Mouse (Mus musculus): ENCODE measurements at regions not wholly inside any gene's neighbourhood (a gene's known extent, or its start where the extent isn't known, plus 50 kb on each side); places are given as distances from the start of the nearest gene placed in this dataset.

DNA sequence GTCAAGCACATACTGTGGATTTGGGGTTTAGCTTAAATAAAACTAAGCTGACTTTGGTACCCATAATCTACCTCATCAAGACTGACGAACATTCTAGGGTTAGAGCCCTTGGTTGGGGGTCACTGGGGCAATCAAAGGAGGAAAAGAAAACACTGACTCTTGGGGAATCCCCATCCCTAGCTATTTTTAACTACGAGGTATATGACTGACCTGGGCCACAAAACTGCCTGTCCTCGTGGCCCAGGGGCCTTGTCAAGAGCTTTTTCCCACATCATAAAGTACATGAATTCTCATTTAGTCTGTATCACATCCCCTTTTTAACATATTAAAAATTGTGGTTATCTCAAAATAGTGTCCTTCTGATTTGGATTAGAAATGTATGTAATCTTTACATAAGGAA lies 207.7 kb upstream of the Cxcl12 start:
- no peak overlapping the region for H3K4me2 ChIP-seq (ENCODE audit: low read length)
- H3K27ac ChIP-seq: no peak overlapping the region
- WGBS: 35% methylated on average over 3 of the region's 3 CpGs
- no peaks in the 10 kb centered on the region for H3K27me3 ChIP-seq (ENCODE audit: insufficient read depth, low read length)
- DNase-seq (ENCODE audit: low spot score) (no peak), ATAC-seq (replicated peaks; ENCODE audit: low FRiP score, low read depth) (no peak)
- no peaks in the 10 kb centered on the region for H3K9me3 ChIP-seq (replicated peaks; ENCODE audit: low read length)
- TF ChIP-seq CTCF (IDR thresholded peaks at IDR 0.05; ENCODE audit: low read depth): no peak
- H3K9ac ChIP-seq (ENCODE audit: low read depth, low read length): no peak overlapping the region
- no peaks in the 10 kb centered on the region for H3K4me1 ChIP-seq (replicated peaks; ENCODE audit: insufficient read depth, low read length)
- no peaks in the 10 kb centered on the region for H3K36me3 ChIP-seq (ENCODE audit: insufficient read depth, low read length)
- H3K4me3 ChIP-seq (replicated peaks; ENCODE audit: low read depth, low read length): no peak overlapping the region

DNA sequence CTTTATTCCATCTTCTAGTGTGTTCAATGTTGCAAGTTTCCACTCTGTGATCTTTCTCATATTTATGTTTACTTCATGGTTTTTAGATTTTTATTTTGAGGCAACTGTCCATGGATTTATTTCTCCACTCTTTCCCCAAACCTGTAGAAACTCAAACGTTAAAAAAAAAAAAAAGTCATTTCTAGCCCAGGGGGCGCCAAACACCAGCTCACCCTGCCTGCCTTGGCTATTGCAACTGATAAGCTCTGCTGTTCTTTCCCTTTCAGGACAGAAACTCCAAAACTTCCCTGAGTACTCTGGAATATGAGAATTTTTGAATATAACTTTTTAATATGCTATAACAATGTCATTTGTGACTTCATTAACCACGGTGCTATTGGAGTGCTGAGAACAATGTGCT lies 201.9 kb upstream of the Cxcl12 start:
- Histone ChIP-seq H3K27me3 (ENCODE audit: insufficient read depth, low read length) (no peaks in the 10 kb centered on the region), H3K4me2 (ENCODE audit: low read length) (no peak overlapping the region), H3K9me3 (replicated peaks; ENCODE audit: low read length) (no peaks in the 10 kb centered on the region), H3K4me1 (replicated peaks; ENCODE audit: insufficient read depth, low read length) (no peaks in the 10 kb centered on the region), H3K27ac (no peak overlapping the region), H3K9ac (ENCODE audit: low read depth, low read length) (no peak overlapping the region), H3K36me3 (ENCODE audit: insufficient read depth, low read length) (no peaks in the 10 kb centered on the region), H3K4me3 (replicated peaks; ENCODE audit: low read depth, low read length) (no peak overlapping the region)
- WGBS: 31% methylated on average over 3 of the region's 3 CpGs
- TF ChIP-seq CTCF (IDR thresholded peaks at IDR 0.05; ENCODE audit: low read depth): peak; percentile 72
- no peak for ATAC-seq (replicated peaks; ENCODE audit: low FRiP score, low read depth)
- peak; percentile 43 for DNase-seq (ENCODE audit: low spot score)

DNA sequence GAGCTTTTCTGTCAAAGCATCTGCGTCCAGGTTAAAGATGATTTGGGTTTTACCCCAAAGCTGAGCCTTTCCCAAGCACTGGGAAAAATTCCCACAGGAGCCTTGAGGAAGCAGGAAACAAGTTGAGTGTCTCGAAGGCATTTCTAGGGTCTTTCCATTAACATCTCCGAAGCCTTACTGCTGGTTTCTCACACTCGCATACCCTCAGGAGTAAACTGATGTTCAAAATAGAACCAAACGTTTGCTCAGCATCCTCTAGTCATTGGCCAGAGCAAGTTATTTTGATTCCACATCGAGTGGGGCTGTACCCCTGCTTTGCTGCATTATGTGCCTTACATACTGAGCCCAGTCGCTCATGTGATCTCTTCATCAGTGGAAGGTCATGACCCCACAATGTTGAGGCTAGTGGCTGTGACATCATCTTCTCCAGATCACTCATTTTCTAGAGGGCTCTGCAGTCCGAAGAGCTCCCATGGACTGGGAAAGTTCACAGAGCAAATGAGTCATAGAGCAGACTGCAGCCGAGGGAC lies 198.9 kb upstream of the Cxcl12 start:
- Histone ChIP-seq H3K36me3 (ENCODE audit: insufficient read depth, low read length) (no peaks in the 10 kb centered on the region), H3K27me3 (ENCODE audit: insufficient read depth, low read length) (no peaks in the 10 kb centered on the region), H3K4me2 (ENCODE audit: low read length) (no peak overlapping the region), H3K9me3 (replicated peaks; ENCODE audit: low read length) (no peaks in the 10 kb centered on the region), H3K27ac (no peak overlapping the region), H3K4me1 (replicated peaks; ENCODE audit: insufficient read depth, low read length) (no peaks in the 10 kb centered on the region), H3K4me3 (replicated peaks; ENCODE audit: low read depth, low read length) (no peak overlapping the region), H3K9ac (ENCODE audit: low read depth, low read length) (no peak overlapping the region)
- DNase-seq (ENCODE audit: low spot score) (no peak), ATAC-seq (replicated peaks; ENCODE audit: low FRiP score, low read depth) (no peak)
- WGBS: 66% methylated on average over 9 of the region's 9 CpGs
- TF ChIP-seq CTCF (IDR thresholded peaks at IDR 0.05; ENCODE audit: low read depth): no peak

DNA sequence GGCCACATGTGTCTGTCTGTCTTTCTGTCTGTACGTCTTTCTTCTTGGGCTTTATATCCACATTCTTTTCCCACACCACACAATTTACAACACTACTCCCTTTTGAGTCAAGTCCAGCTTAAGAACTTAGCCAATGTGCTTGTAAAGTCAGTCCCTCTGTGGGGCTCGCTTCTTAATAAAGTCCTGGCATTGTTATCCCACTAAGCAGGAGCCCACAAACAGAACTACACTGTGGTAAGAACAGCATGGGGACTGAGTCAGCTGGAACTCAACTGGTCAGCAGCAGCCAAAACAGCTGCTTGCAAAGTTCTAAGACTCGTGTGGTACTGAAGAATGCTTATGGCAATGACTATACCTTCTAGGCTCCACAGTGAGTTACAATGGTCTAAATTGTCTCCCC lies 193.5 kb upstream of the Cxcl12 start:
- Histone ChIP-seq H3K4me3 (replicated peaks; ENCODE audit: low read depth, low read length) (no peak overlapping the region), H3K36me3 (ENCODE audit: insufficient read depth, low read length) (no peaks in the 10 kb centered on the region), H3K9me3 (replicated peaks; ENCODE audit: low read length) (no peaks in the 10 kb centered on the region), H3K4me2 (ENCODE audit: low read length) (no peak overlapping the region), H3K4me1 (replicated peaks; ENCODE audit: insufficient read depth, low read length) (no peaks in the 10 kb centered on the region), H3K27me3 (ENCODE audit: insufficient read depth, low read length) (no peaks in the 10 kb centered on the region), H3K27ac (no peak overlapping the region), H3K9ac (ENCODE audit: low read depth, low read length) (no peak overlapping the region)
- no peak for TF ChIP-seq CTCF (IDR thresholded peaks at IDR 0.05; ENCODE audit: low read depth)
- ATAC-seq (replicated peaks; ENCODE audit: low FRiP score, low read depth) (no peak), DNase-seq (ENCODE audit: low spot score) (no peak)
- WGBS: 83% methylated on average over 3 of the region's 3 CpGs

DNA sequence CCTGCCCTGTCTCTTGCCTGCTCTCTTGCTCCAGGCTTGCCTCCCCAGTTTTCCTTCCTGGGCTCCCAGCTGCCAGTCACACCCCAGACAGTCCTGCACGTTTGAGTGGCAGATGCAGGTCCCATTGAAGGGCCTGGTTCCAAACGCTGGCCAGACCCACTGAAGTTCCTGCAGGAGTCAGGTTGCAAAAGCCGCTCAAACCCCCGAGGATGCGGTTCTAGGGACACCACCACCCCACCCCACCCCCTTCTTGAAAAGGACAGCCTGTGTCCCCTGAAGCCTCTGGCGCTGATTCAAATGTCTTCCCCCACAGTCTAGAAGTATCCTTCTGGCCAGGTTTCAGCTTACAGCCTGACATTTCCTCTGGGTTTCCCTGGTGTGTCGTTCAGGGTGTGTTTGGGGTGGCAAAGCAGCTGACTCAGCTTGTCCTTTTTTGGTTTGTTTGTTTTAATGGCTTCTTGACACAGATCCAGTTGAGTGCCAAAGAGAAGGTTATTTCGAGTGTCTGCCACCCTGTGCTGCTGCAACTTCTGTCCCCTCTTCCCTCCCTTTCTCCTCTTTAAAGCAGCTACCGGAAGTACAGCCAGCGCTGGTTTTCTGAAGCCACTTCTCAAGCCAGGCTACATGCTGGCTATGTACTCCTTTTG lies 187.9 kb upstream of the Cxcl12 start:
- Histone ChIP-seq H3K36me3 (ENCODE audit: insufficient read depth, low read length) (no peaks in the 10 kb centered on the region), H3K4me3 (replicated peaks; ENCODE audit: low read depth, low read length) (no peak overlapping the region), H3K4me1 (replicated peaks; ENCODE audit: insufficient read depth, low read length) (peaks cover 10% of the 10 kb centered on the region), H3K27me3 (ENCODE audit: insufficient read depth, low read length) (no peaks in the 10 kb centered on the region), H3K9me3 (replicated peaks; ENCODE audit: low read length) (no peaks in the 10 kb centered on the region), H3K27ac (no peak overlapping the region), H3K9ac (ENCODE audit: low read depth, low read length) (0 out of 2 replicates have a peak overlapping the region, but pooled peaks have one; percentile 14), H3K4me2 (ENCODE audit: low read length) (peak overlapping the region; percentile 35)
- DNase-seq (ENCODE audit: low spot score): peak; percentile 73
- 6% methylated on average over 10 of the region's 10 CpGs for WGBS
- ATAC-seq (replicated peaks; ENCODE audit: low FRiP score, low read depth): no peak
- no peak for TF ChIP-seq CTCF (IDR thresholded peaks at IDR 0.05; ENCODE audit: low read depth)

DNA sequence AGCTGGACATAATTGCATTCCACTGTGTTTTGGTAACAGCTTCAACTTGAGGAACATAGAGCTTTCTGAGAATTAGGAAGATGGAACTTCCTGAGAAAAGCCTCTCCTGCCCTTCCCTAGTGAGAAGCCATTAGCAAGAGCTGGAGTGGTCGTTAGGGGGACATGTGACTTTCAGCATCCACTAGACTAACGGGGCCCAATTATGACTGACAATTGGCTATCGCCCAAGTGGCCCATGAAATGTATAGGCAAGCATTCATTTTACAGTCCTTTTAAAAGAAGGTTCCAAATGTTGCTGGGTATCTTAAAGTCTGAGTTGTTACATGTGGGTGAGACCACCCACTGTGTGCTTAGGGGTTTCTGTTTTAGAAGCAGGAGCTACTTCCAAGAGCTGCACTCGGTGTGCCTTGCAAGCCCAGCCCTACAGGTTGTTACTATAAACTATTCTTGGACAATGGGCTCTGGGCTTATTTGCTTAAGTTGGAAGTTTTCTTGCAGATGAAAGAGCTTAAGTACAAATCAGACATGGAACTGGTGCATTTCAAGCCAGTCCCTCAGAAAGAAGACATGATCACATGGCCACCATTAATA lies 183.1 kb upstream of the Cxcl12 start:
- H3K9me3 ChIP-seq (replicated peaks; ENCODE audit: low read length): no peaks in the 10 kb centered on the region
- peaks cover 6% of the 10 kb centered on the region for H3K4me1 ChIP-seq (replicated peaks; ENCODE audit: insufficient read depth, low read length)
- no peak overlapping the region for H3K4me3 ChIP-seq (replicated peaks; ENCODE audit: low read depth, low read length)
- H3K27me3 ChIP-seq (ENCODE audit: insufficient read depth, low read length): no peaks in the 10 kb centered on the region
- H3K27ac ChIP-seq: no peak overlapping the region
- no peak for TF ChIP-seq CTCF (IDR thresholded peaks at IDR 0.05; ENCODE audit: low read depth)
- WGBS: 64% methylated on average over 4 of the region's 4 CpGs
- no peak for ATAC-seq (replicated peaks; ENCODE audit: low FRiP score, low read depth)
- no peak overlapping the region for H3K9ac ChIP-seq (ENCODE audit: low read depth, low read length)
- DNase-seq (ENCODE audit: low spot score): peak; percentile 30
- H3K4me2 ChIP-seq (ENCODE audit: low read length): no peak overlapping the region
- H3K36me3 ChIP-seq (ENCODE audit: insufficient read depth, low read length): no peaks in the 10 kb centered on the region

Measured in kidney, postnatal 0 days (tissue).